Mouse (Mus musculus) hindbrain, embryonic 15.5 days (tissue): Measurements from ENCODE around the gene Olfr1447. TPM values are rescaled to one million over a fixed set of nuclear protein-coding genes. Genes with fewer than 3 reads are reported as not detected.

ENCODE experiments used
- ATAC-seq: fragments of 200-750 bp; cut with Nextera tagmentation; 2 replicates; pipeline ENCODE4 v1.8.0; 2017; ENCODE audit warnings: low read depth, moderate number of reproducible peaks, moderate TSS enrichment; ENCODE audit not compliant: low FRiP score
- H3K27ac ChIP-seq: fragments of 300-500 bp; sonication (generic); replicated peaks from 2 replicates; pipeline ENCODE4 v1.5.1; 2015; ENCODE audit warnings: mild to moderate bottlenecking, inconsistent platforms
- H3K27me3 ChIP-seq: fragments of 300-500 bp; sonication (generic); 2 replicates; pipeline ENCODE4 v1.6.1; 2015; ENCODE audit warnings: control low read depth, inconsistent platforms
- H3K36me3 ChIP-seq: fragments of 300-500 bp; sonication (generic); 2 replicates; pipeline ENCODE4 v1.6.1; 2015; ENCODE audit warnings: control low read depth, inconsistent platforms
- H3K4me1 ChIP-seq: fragments of 300-500 bp; sonication (generic); replicated peaks from 2 replicates; pipeline ENCODE4 v1.6.1; 2015; ENCODE audit warnings: control low read depth, inconsistent platforms
- H3K4me2 ChIP-seq: fragments of 300-500 bp; sonication (generic); 2 replicates; pipeline ENCODE4 v1.6.1; 2015; ENCODE audit warnings: moderate library complexity, mild to moderate bottlenecking, inconsistent platforms
- H3K4me3 ChIP-seq: fragments of 300-500 bp; sonication (generic); 2 replicates; pipeline ENCODE4 v1.5.1; 2015; ENCODE audit warnings: mild to moderate bottlenecking, inconsistent platforms
- H3K9ac ChIP-seq: fragments of 300-500 bp; sonication (generic); 2 replicates; pipeline ENCODE4 v1.6.1; 2015; ENCODE audit warnings: inconsistent platforms
- H3K9me3 ChIP-seq: fragments of 300-500 bp; sonication (generic); 2 replicates; pipeline ENCODE4 v1.6.1; 2016; ENCODE audit warnings: control low read depth, inconsistent platforms
- WGBS: fragments of 180-500 bp; shearing (Covaris S2); methylation state at CpG from one replicate; pipeline ENCODE4 v1.1.7; 2015; 5-methylcytosine and 5-hydroxymethylcytosine counted together
- polyA plus RNA-seq: library from polyadenylated mRNA; unstranded; fragments of >200 nt; fragmentation: Nextera tagmentation; extraction: Ambion mirVana; gene quantifications from 2 replicates; pipeline ENCODE4 v1.2.1, GENCODE M21; 2015

Olfr1447 gene
- not detected in 2 replicates for polyA plus RNA-seq

GRCm38 (mm10) chr19:12903643-12904042, at the start of gene Olfr1447:
Gene Olfr1447 (minus strand): TSS chr19:12903743.
- no peak for ATAC-seq
- Histone ChIP-seq H3K27ac (no peak within 1 kb of the TSS), H3K4me2 (no peak within 1 kb of the TSS), H3K9ac (no peak within 1 kb of the TSS), H3K27me3 (no peaks in the 10 kb centered on the region), H3K4me1 (no peaks in the 10 kb centered on the region), H3K36me3 (no peaks in the 10 kb centered on the region), H3K4me3 (no peak within 1 kb of the TSS), H3K9me3 (0 out of 2 replicates have a peak, but pooled peaks cover 3% of the 10 kb centered on the region)
- WGBS: 94% methylated on average over 1 of the region's 1 CpGs

GRCm38 (mm10) chr19:12949958-12950357, 46.4 kb upstream of the Olfr1447 start, which contains the start of gene Olfr1450:
Gene Olfr1450 (plus strand): TSS chr19:12950258.
- Histone ChIP-seq H3K4me1 (no peaks in the 10 kb centered on the region), H3K27me3 (no peaks in the 10 kb centered on the region), H3K4me3 (no peak within 1 kb of the TSS), H3K36me3 (no peaks in the 10 kb centered on the region), H3K27ac (no peak within 1 kb of the TSS), H3K9me3 (0 out of 2 replicates have a peak, but pooled peaks cover 3% of the 10 kb centered on the region), H3K9ac (no peak within 1 kb of the TSS), H3K4me2 (no peak within 1 kb of the TSS)
- ATAC-seq: no peak
- WGBS: 89% methylated on average over 1 of the region's 1 CpGs

- no peak for ATAC-seq
- Histone ChIP-seq H3K9ac (no peak within 1 kb of the TSS), H3K4me1 (no peaks in the 10 kb centered on the region), H3K27me3 (no peaks in the 10 kb centered on the region), H3K4me3 (no peak within 1 kb of the TSS), H3K4me2 (no peak within 1 kb of the TSS), H3K27ac (no peak within 1 kb of the TSS), H3K36me3 (no peaks in the 10 kb centered on the region), H3K9me3 (no peaks in the 10 kb centered on the region; the same call in 1 of the 2 replicates)
These were observed 27.0 kb upstream of the Olfr1447 start, which contains the start of gene Olfr1449 for GRCm38 (mm10) chr19:12930540-12930939. Gene Olfr1449 (plus strand): TSS chr19:12930840.

GRCm38 (mm10) chr19:12924319-12924718, 20.8 kb upstream of the Olfr1447 start, which contains the start of gene Olfr1448:
Gene Olfr1448 (minus strand): TSS chr19:12924419.
- WGBS: 72% methylated on average over 1 of the region's 1 CpGs
- Histone ChIP-seq H3K4me2 (no peak within 1 kb of the TSS), H3K4me3 (no peak within 1 kb of the TSS), H3K27me3 (no peaks in the 10 kb centered on the region), H3K36me3 (no peaks in the 10 kb centered on the region), H3K27ac (no peak within 1 kb of the TSS), H3K4me1 (no peaks in the 10 kb centered on the region), H3K9me3 (no peaks in the 10 kb centered on the region), H3K9ac (no peak within 1 kb of the TSS)
- no peak for ATAC-seq

GRCm38 (mm10) chr19:12893424-12893823, 10.1 kb downstream of the Olfr1447 start, which contains the start of gene Olfr1446:
Gene Olfr1446 (minus strand): TSS chr19:12893524.
- ATAC-seq: no peak
- H3K4me1 ChIP-seq: no peaks in the 10 kb centered on the region
- no peaks in the 10 kb centered on the region for H3K36me3 ChIP-seq
- H3K9me3 ChIP-seq: no peaks in the 10 kb centered on the region
- H3K27ac ChIP-seq: no peak within 1 kb of the TSS
- H3K9ac ChIP-seq: no peak within 1 kb of the TSS
- H3K4me3 ChIP-seq: no peak within 1 kb of the TSS
- no peak within 1 kb of the TSS for H3K4me2 ChIP-seq
- 77% methylated on average over 1 of the region's 1 CpGs for WGBS
- H3K27me3 ChIP-seq: no peaks in the 10 kb centered on the region

GRCm38 (mm10) chr19:12883555-12883954, 20.0 kb downstream of the Olfr1447 start, which contains the start of gene Olfr1445:
Gene Olfr1445 (plus strand): TSS chr19:12883855.
- Histone ChIP-seq H3K4me3 (no peak within 1 kb of the TSS), H3K4me1 (no peaks in the 10 kb centered on the region), H3K9ac (no peak within 1 kb of the TSS), H3K27ac (no peak within 1 kb of the TSS), H3K27me3 (no peaks in the 10 kb centered on the region), H3K4me2 (no peak within 1 kb of the TSS), H3K9me3 (no peaks in the 10 kb centered on the region), H3K36me3 (no peaks in the 10 kb centered on the region)
- WGBS: 85% methylated on average over 2 of the region's 2 CpGs
- no peak for ATAC-seq

GRCm38 (mm10) chr19:12856983-12857382, 46.6 kb downstream of the Olfr1447 start, which contains the start of gene Olfr1444:
Gene Olfr1444 (plus strand): TSS chr19:12857283.
- Histone ChIP-seq H3K4me1 (no peaks in the 10 kb centered on the region), H3K9ac (no peak within 1 kb of the TSS), H3K4me2 (no peak within 1 kb of the TSS), H3K27me3 (no peaks in the 10 kb centered on the region), H3K9me3 (no peaks in the 10 kb centered on the region), H3K36me3 (no peaks in the 10 kb centered on the region), H3K4me3 (no peak within 1 kb of the TSS), H3K27ac (no peak within 1 kb of the TSS)
- no peak for ATAC-seq
- 56% methylated on average over 1 of the region's 1 CpGs for WGBS

Other genes with a start within 250 kb of the Olfr1447 start
- not detected in 2 replicates for gene Olfr1442, start 233.3 kb downstream of the Olfr1447 start, polyA plus RNA-seq
- gene Olfr1443, start 225.6 kb downstream of the Olfr1447 start, polyA plus RNA-seq: not detected in 2 replicates
- gene Keg1, start 208.0 kb downstream of the Olfr1447 start, polyA plus RNA-seq: not detected in 2 replicates
- gene Cntf, start 138.1 kb downstream of the Olfr1447 start, polyA plus RNA-seq: 1.00 and 1.2 TPM in 2 replicates
- 13.6 and 14.3 TPM in 2 replicates for gene Zfp91, start 107.6 kb downstream of the Olfr1447 start, polyA plus RNA-seq
- gene Lpxn, start 107.5 kb downstream of the Olfr1447 start, polyA plus RNA-seq: 1.1 and 1.6 TPM in 2 replicates
- gene Gm5244, start 57.1 kb downstream of the Olfr1447 start, polyA plus RNA-seq: not detected in 2 replicates
- not detected in 2 replicates for gene Olfr1444, start 46.5 kb downstream of the Olfr1447 start, polyA plus RNA-seq
- gene Olfr1445, start 19.9 kb downstream of the Olfr1447 start, polyA plus RNA-seq: not detected in 2 replicates
- not detected in 2 replicates for gene Olfr1446, start 10.2 kb downstream of the Olfr1447 start, polyA plus RNA-seq
- gene Olfr1448, start 20.7 kb upstream of the Olfr1447 start, polyA plus RNA-seq: not detected in 2 replicates
- gene Olfr1449, start 27.1 kb upstream of the Olfr1447 start, polyA plus RNA-seq: not detected in 2 replicates
- not detected in 2 replicates for gene Olfr1450, start 46.5 kb upstream of the Olfr1447 start, polyA plus RNA-seq
- not detected in 2 replicates for gene Olfr1451, start 91.3 kb upstream of the Olfr1447 start, polyA plus RNA-seq
- gene Olfr1453, start 124.6 kb upstream of the Olfr1447 start, polyA plus RNA-seq: not detected in 2 replicates
- gene Olfr1454, start 156.9 kb upstream of the Olfr1447 start, polyA plus RNA-seq: not detected in 2 replicates
- gene Olfr1457, start 194.1 kb upstream of the Olfr1447 start, polyA plus RNA-seq: not detected in 2 replicates
- not detected in 2 replicates for gene Olfr1458, start 203.0 kb upstream of the Olfr1447 start, polyA plus RNA-seq
- gene Olfr1459, start 245.8 kb upstream of the Olfr1447 start, polyA plus RNA-seq: not detected in 2 replicates